Mouse (Mus musculus) embryonic facial prominence, embryonic 11.5 days (tissue): Measurements from ENCODE around the gene Plk3. TPM values are rescaled to one million over a fixed set of nuclear protein-coding genes. Genes with fewer than 3 reads are reported as not detected.

Experiments used
- microRNA-seq: library from miRNA; unstranded; fragments of <30 nt; microRNA quantifications from one replicate; pipeline ENCODE4, GENCODE M21; 2016; ENCODE audit warnings: borderline number of aligned reads
- polyA plus RNA-seq: library from polyadenylated mRNA; unstranded; fragments of >200 nt; fragmentation: Nextera tagmentation; extraction: Ambion mirVana; gene quantifications from 2 replicates; pipeline ENCODE4 v1.2.1, GENCODE M21; 2014

Plk3 gene
- polyA plus RNA-seq, 1 experiment from 2014 or later: 7.2 TPM

Small RNAs within 50 kb of the gene (microRNA-seq; reads per million reads assigned to microRNA genes)
- not detected for gene Gm22398

Other genes with a start within 250 kb of the Plk3 start
- 109 and 115 TPM in 2 replicates for gene Urod, start 139.6 kb downstream of the Plk3 start, polyA plus RNA-seq
- gene Hectd3, start 138.6 kb downstream of the Plk3 start, polyA plus RNA-seq: 6.1 and 7.3 TPM in 2 replicates
- gene Eif2b3, start 114.6 kb downstream of the Plk3 start, polyA plus RNA-seq: 52.0 and 56.3 TPM in 2 replicates
- 2.7 and 5.6 TPM in 2 replicates for gene Ptch2, start 37.9 kb downstream of the Plk3 start, polyA plus RNA-seq
- 1.8 and 2.8 TPM in 2 replicates for gene Btbd19, start 8.2 kb downstream of the Plk3 start, polyA plus RNA-seq
- not detected in 2 replicates for gene Tctex1d4, start 7.2 kb downstream of the Plk3 start, polyA plus RNA-seq
- gene Rps8, start 22.3 kb upstream of the Plk3 start, polyA plus RNA-seq: 963 and 976 TPM in 2 replicates
- gene Kif2c, start 48.7 kb upstream of the Plk3 start, polyA plus RNA-seq: 111 and 137 TPM in 2 replicates
- gene Tmem53, start 118.0 kb upstream of the Plk3 start, polyA plus RNA-seq: 9.3 and 10.6 TPM in 2 replicates
- gene Armh1, start 118.2 kb upstream of the Plk3 start, polyA plus RNA-seq: 0.17 TPM in 1 of 2 replicates, not detected in the other